Mouse (Mus musculus) embryonic fibroblast, embryonic 13.5 days (primary cell): Measurements from ENCODE around the gene Col27a1.

ENCODE experiments used
- CTCF ChIP-seq: IDR thresholded peaks from 2 replicates; pipeline ENCODE4 v1.5.1; 2011; ENCODE audit warnings: mild to moderate bottlenecking, control low read depth, low read length, moderate library complexity, borderline replicate concordance; ENCODE audit not compliant: insufficient read depth
- POLR2A ChIP-seq: IDR thresholded peaks from 2 replicates; pipeline ENCODE4 v1.6.1; 2011; ENCODE audit warnings: low read depth, mild to moderate bottlenecking, control low read depth, low read length, moderate library complexity

DNA sequence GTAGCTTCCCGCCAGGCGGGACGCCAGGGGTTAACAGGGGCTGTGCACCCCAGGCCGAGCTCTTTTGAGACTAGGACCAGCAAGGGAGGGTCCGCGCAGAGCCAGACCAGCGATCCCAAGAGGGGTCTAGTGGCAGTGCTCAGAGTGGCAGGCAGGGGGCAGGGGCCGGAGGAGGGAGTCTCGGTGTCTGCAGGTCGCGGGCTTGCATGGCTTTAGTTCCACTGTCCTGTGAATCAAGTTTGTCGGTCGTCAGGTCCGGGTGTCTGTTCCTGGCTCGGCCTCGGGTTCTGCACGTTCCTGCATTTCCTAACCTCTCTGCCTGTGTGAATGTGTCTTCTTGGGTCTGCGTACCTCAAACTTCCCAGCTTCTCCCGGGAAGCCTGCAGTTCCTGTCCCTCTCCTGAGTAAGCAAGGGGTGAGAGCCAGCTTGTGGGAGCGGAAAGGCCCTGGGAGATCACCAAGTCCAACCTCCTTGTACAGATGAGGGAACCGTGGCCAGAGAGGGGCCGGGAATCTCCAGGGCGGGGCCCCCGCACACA is 2.3 kb downstream of the Col27a1 start:
- peak; percentile 8; the same call in 1 of the 2 replicates for TF ChIP-seq POLR2A
- peak; percentile 20; the same call in 1 of the 2 replicates for TF ChIP-seq CTCF
